Mouse (Mus musculus) layer of hippocampus, adult 9-10 months (tissue): ENCODE measurements at regions not wholly inside any gene's neighbourhood (a gene's known extent, or its start where the extent isn't known, plus 50 kb on each side); places are given as distances from the start of the nearest gene placed in this dataset.
A peak's percentile ranks its signal among the peaks of the same experiment; 100 is the strongest.

Experiments
- DNase-seq: peaks from one replicate; pipeline ENCODE4 v3.0.0; 2022; ENCODE audit warnings: low spot score

DNA sequence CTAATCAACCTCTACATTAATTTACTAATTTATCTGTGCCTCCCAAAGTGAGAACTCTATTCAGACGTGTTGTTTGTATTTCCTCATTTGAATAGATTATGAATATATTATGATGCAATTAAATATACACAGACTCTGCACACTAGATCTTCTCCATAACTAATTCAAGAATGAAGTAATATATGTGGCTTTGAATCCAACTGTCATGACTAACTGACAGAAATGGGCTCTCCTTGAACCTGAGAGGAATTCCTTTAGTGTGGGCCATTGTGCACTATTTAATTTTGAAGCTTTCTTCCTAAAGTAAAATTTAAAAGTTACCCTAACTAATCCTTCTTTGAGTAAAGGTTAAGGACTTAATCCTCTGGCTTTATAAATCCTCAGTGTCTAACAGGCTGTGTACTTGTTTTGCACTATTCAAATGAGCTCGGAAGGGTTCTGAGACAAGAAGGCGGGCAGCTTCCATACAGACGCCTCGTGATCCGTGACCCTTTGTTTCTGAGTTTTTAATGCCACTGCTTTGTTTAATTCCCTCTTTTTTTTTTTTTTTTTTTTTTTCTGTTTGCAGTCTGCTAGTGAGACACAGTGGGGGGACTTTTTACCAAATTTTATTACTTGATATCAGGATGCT lies 128.0 kb upstream of the Sox2 start:
- no peak for DNase-seq

DNA sequence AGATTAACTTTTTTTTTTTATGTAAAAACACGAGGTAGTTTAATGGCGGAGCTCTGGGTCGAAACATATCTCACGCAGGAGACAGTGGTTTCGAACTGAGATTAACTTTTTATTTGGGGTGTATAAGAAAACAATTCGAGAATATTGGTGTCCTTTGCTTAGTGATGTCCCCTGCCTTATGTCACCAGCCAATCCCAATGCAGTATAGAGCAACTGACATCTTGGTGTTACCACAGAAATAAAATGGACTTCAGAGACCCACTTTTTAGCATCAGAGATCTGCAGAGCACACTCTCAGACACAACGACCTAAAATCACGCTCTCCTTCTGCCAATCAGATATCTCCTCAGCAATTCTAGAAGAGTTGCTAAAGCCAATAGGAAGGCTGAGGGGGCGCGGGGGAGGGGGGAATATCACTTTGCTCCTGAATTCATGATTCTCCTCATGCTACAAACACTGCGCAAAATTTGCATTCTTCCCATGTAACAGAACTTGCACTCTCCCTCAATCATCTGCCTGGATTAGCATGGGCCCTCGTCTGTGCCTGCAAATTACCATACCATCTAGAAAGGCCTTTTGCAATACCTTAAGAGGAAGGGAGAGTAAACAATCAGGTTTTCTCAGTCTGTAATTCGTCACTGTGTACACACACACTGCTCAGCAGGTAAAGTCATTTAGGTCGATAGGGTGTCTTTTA lies 128.7 kb upstream of the Sox2 start:
- no peak for DNase-seq

DNA sequence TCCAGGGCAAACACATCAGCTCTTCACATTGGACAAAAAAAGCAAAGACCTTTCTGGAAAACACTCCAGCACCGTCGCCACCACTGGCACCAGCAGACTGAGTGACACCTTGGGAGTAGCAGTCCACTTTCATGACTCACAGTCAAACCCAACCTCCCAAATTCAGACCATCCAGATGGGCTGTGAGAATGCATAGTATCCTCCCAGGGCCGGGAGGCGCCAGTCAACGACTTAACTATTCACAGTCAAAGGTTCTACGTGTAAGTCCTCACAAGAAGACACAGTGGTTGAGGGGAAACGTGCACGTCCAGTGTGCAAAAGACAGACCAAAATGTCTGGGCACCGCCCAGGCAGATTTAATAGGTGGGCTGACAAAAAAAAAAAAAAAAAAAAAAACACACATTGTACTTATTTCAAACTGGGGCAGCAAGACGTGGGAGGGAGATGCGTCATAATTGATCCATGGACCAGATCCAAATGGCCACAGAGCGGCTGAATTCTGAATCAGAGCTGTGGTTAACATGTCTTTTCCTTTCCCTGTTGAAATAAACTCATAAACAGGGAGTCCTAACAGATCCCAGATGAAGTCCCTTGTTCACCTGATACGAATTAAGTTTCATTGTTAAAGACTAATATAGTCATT lies 137.6 kb upstream of the Sox2 start:
- no peak for DNase-seq

DNA sequence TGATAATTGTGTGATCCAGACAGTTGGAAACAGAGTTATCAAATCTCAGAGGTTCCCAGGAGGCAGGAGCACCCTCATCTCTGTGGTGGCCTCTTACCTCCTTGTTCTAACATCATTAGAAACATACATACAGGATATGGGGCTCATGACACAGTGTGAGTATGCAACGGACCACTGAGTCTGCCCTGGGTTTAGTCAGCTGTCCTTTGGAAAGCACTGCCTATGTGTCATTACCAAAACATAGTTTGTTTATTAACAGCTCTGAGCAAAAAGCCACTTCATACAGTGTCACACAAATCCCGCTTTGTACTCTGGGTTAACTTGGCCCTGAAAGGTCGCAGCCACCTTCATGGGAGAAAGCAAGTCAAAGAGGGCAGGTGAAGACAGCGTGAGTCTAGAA lies 139.5 kb upstream of the Sox2 start:
- no peak for DNase-seq

DNA sequence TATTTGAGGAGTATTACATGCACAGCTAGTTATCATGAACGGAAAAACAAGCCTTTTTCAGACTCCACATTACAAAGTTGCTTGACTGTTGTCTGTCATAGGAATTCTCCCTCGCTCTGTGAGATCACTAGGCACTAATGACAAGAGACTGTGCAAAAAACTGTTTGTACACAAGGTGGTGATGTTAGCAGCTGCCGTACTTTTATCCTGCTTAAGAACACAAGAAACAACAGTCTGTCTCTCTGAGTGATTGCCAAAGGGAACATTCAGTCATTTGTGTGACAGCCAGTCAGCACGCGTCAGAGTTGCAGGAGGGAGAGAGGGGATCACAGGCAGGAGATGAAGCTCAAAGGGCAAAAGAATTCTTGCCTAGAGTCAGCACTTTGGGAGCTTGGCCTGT lies 141.0 kb upstream of the Sox2 start:
- DNase-seq = peak; percentile 16

DNA sequence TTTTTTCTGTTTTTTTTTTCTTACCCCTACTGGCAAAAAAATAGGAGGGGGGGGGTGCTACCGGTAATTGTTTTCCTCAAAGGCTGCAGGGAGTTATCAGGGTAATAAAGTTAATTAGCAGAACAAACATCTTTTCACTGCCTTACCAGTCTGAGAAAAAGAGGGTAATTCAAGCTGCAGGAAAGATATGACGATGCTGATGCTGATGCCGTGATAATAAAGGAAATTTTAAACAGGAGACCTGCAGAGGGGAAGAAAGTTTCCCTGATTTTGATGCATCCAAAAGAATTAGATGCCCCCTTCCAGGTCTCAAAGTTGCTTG lies 145.7 kb upstream of the Sox2 start:
- DNase-seq = no peak

DNA sequence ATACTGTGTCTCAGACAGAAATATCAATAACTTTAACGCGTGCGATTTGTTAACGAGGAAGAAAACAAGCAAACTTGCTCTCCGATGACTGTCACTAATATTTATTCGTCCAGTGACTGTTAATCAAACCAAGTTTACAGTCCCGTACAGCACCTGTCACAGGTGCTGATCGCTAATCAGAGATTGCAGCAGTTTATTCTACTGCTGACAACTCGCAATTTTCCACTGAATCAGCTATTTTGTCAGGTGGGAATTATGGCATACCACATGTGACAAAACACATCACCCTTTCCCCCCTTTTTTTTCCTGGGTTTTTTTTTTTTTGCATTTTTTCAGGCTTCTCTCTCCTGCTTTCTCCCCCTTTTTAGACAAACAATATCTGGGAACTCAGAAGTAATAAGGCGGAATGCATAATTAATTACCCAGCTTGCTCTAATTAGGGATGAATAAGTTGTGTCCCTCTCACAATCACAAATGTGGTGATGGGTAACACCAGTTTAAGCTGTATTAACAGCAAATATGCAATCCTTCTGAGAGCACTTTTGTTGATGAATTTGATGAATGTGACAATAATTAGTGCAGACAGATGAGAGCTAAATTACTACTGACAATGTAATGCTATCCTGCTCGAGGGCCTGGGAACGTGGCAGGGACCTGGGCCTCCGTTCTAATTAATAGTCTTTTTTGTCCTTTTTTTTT lies 146.2 kb upstream of the Sox2 start:
- no peak for DNase-seq

DNA sequence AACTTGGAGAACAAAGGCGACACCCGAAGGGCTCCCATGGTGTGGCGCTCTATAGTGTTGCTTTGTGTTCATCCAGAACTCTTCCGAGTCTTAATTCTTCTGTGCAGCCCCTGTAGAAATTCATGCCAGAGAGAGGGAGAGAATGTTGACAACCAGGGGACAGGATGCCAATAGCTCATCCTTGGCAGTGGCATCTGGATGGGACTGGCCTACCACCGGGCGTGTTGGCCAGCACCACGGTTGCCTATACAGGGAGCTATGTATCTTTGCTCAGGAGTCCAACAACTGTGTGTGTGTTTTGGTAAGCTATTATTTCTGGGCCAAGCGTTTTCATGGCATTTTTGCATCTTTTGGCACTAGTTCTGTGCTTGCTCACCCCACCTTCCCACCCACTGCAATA lies 153.4 kb upstream of the Sox2 start:
- DNase-seq = no peak

DNA sequence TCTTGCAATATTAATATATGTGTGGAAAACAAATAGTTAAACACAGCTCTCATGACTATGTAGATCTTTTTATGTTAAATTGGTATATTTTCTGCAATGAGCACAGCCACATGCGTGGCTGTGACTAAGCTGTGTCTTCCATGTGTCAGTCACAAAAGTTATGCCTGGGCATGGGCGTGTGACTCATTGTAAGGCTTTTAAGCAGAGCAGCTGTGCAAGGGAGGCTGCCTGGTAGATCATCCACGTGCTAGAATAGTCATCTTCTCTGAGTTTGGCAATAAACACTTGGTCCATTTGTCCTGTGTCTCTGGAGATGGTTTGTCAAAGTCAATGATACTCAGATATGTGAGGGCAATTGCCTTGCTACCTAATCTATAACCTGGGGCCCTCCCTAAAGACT lies 154.6 kb upstream of the Sox2 start:
- no peak for DNase-seq

DNA sequence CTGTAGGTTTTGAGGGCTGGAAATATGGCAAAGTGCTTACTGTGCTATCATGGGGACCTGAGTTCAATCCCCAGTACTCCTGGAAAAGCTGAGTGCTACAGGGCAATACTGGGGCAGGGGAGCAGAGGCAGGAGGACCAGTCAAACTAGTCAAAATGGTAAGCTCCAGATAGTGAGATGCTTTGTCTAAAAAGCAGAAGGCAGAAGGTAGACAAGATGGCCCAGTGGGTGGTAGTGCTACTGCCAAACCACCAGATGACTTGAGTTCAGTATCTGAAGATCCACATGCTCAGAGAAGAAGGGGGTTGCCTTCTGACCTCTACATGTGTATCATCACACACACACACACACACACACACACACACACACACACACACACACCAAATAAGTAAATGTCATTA lies 156.3 kb upstream of the Sox2 start:
- DNase-seq = no peak

DNA sequence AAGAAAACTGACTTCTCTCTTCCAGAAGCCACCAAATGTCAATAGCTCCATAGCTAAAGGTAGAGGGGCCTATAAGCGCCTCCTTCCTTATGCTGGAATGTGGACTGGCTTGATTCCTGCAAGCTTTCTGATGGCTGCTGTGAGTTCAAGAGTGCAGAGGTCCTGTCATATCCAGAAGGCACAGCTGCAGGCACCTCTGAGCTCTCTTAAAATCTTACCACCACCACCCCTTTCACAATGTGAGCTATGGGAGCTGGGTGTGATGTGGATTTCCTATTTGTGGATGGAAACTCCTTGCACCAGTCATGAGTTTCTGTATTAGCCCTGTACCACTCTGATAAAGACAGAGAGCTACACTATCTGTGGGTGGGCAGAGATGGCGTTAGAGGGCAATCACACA lies 161.2 kb upstream of the Sox2 start:
- no peak for DNase-seq

DNA sequence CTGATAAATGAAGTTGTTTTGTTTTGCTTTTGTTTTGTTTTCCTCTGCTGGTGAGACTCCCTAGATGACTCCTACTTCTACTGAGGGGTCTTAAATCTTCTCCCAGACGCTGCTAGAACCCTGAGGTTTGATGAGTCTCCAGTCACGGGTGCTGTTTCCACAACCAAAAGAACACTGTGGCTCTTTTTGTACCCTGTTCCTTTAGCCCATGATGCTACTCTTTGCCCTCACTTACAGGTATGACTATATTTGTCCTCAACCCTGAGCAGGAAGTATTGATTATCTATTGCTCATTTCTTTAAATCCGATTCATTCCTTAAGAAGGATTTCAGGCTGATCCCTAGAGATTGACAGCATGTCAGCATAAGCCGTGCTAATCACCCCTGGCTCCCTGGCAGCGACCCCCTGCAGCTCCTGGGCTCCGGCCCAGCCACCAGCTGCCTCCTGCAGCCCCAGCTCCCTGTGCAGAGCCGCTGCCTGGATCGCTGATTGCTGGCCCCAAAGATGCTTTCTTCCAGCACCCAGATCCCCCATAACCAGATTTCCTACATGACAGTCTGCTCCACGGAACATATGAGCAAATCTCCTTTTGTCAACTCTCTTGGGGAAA lies 163.7 kb upstream of the Sox2 start:
- no peak for DNase-seq

DNA sequence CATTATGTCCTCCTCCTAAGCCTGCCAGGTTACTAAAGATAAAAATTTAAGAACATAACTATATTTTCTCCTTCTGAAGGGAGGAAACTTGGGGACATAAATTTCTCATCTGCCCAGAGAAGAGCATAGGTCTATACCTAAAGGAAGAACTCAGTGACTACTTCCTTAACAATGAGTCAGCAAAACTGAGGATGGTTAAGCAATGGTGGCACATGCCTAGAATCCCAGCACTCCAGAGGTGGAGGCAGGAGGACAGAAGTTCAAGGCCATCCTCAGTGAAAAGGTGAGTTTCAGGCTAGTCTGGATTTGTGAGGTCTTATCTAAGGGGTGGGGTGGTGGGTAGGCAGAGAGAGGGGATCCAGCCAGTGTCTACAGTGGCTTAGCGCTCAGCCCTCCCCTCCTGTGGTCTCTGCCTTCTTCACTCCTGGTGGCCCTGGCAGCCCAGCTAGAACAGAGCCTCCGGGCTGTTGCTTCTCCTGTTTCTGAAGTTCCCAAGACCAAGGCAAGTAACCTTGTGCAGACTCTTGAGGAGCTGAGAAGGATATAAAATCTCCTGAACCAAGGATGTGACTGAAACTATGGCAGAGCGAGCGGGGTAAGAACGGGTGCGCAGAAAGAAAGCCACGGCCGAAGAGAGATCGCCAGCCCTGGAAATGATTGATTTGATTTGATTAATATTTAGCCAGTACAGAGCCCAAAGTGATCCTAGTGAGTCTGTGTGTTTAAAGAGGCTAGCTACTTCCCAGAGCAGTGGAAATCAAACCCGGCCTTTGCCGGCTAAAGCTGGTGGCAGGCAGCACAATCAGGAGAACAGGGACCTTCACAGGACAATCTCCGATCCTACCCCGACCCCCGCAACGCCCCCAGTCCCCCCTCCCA lies 164.6 kb upstream of the Sox2 start:
- no peak for DNase-seq

DNA sequence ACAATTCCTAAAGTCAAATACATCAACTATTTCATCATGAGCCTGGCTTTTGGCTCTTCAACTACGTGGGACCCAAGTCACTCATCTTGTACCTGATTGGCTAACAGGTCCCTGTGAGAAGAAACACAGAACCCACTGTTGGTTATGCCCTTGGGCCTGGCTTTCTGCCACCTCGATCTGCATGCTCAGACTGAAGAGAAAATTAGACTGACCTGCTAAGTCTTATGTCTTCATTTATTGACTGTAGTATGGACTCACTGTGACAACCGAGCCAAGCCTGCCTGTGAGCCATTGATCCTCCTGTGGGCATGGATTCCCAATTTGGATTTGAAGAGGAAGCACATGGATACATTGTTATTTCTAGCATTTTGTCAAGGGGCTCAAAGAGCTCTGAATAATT lies 166.3 kb upstream of the Sox2 start:
- DNase-seq = no peak

DNA sequence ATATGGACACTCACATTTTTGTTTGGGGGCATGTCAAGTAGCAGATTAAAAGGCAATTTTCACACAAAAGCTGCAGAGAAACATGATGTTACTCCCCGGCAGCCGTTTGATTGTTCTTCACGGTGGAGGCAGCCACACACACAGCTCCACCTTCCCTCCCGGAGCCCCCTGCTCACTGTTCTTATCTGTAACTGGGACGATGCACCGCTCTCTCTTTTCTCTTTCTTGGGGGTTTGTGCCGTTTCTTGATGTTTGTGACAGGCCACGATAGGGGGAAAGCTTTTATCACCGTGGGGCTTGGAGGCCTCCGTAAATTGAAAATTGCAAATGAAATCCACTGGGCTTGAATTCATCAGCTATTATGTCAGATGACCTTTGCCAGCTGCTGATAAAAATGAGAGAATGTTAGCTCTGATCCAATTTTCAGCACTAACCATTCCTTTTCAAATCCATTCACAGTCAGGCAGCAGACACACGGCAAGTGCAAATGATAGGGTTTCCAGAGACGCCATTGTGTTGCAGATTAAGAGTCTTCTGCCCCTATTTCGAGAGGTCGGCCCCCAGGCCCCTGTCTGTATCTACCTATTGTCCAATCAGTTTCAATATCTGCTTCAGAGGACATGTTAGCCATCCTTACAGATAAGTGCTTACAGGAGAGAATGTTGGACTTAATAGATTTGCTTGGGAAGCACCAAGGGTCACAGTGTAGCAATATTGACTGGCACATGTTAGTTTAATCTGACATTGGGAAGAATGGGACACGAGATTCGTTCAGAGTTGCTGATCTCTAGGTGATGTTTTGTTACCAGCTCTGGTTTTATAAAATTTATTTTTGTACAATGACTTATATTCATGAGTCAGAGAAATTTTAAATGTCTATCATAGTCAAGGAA lies 168.1 kb upstream of the Sox2 start:
- no peak for DNase-seq

DNA sequence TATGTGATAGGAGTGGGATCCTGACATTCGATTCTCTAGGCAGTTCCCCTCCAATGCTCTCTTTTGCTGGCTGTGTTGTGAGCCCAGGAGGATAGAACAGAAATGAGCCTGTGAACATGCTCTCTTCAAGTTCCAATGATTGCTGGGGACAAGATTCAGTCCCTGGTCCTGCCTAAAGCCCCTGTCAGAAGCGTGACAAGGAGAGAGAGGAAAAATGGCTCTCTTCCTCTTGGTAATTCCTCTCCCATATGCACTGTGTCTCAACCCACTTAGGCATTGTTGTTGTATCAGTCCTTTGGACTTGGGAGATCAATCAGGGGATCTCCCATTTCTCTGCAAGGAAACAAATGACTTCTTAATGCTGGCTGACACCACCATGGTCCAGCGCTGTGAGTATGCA lies 168.9 kb upstream of the Sox2 start:
- DNase-seq = no peak

DNA sequence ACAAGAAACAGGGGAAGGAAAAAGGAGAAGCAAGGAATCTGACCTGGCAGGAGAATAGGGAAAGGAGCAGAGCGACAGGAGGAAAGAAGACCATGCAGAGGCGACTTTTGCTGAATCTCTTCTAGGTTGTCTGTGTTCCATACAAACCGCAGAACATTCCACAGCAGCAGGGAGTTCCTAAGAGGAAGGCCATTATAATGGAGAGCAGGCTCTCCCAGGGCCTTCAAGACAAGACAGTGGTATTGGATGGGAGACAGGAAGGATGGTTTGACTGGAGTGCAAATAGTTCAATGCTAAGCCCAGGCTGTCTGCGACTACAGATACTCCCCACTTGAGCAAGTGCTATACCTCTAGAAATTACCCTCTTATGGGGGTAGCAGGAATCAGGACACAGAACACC lies 176.1 kb upstream of the Sox2 start:
- no peak for DNase-seq

DNA sequence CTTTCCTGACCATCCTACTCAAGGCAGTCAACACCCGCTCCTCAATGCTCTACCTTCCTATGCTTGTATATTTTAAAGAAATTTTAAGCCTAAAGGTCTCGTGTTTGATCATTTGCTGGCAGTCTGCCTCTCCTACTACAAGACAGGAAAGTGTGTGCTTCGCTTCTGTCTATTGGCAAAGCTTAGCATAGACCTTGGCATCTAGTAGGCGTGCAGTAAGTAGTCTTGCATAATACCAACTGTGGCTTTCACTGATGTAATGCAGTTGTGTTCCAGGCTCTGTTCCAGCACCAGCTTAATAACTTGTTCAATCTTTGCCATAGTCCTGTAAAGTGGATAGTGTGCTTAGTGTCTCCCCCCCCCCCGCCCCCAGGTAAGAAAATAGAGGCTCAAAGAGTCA lies 179.5 kb upstream of the Sox2 start:
- DNase-seq = no peak

DNA sequence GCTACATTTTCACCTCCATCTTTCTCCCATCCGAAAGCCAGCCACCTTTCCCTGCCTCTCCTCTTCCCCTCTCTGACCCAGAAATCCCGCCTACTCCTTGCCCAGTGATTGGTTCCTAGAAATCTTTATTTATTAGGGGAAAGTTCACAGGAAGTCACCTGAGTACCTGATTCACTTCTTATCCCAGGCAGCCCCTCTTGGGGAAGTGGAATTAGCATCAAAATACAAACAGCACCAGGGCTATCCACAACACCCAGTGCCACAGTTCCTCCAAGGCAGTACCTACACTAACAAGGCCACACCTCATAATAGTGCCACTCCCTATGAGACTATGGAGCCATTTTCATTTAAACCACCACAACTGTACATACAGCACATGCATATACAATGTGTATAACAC lies 180.3 kb upstream of the Sox2 start:
- no peak for DNase-seq

DNA sequence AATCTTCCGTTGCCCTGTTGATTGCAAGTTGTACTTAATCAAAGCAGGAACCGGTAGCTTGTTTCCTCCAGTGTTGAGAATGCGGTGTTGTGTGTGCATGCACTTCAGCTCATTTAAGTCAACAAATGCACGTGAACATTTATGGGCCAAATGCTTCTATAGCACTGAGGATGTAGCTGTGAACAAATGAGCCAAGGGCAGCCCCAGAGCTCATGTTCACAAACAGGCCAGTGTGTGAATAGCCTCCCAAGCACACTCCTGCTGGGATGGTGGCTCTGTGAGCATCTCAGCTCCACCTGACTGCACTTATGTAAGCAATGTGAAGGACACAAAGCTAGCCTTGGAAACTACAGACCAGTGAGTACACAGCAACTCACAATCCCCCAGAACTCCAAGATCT lies 183.9 kb upstream of the Sox2 start:
- no peak for DNase-seq
